Mouse (Mus musculus) kidney, postnatal 36 days (tissue): ENCODE data around the gene Ccdc155.

Experiments
- DNase-seq, 2 experiments: peaks; one replicate each; pipeline ENCODE4 v3.0.0; 2021 to 2022; ENCODE audit warnings: mixed read lengths in 2 of 2

Ccdc155 gene

DNA sequence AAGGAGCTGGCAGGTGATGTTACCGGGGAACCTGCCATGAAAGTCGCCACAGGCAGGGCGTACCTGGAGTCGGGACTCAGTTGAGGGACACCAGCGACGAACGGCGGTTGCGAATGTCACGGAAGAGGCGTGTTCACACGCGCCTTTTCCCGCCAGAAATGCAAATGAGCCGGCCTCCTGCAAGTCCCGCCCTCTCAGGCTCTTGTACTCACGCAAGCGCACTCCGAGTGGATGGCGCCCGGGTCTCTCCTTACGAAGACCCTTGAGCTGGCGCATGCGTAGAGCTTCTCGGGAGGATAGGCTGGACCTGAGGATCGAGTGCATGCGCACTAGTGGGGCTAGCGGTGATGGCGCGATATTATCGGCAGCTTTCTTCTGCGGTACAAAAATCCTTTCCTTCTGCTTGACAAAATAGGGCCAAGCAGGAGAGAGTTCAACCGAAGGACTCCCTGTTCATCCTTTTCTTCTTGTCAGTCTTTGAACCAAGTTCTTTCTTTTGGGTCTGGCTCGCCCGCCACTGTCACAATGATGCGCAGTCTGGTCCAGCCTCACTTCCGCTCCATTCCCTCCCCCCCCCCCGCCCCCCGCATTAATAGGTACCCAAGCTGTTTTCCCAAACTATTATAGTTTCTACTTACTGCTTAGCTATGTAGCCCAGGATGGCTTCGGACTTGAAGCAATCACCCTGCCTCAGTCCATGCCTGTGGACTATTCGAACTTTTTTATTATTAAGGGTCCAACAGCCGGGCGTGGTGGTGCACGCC is at the start of gene Ccdc155:
TSS of gene Ccdc155 (minus strand) at position 513 of the 764 bp plus-strand sequence.
- peak; percentile 91 for DNase-seq

DNA sequence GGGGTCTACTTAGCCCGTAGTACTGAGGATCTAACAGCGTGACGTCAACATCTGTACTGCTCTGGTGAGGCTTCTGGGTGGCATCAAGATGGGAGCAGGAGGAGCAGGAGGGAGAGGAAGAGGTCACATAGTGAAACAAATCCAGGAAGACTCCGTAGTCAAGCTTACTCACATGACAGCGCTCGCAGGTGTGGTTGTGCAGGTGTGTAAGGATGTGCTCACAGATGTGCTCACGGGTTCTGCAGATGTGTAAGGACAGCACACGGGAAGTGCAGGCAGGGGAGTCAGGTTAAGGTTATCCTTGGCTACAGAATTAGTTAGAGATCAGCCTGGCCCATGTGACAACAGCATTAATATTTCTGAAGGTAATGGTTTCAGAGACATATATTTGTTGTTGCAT is 49.1 kb upstream of the Ccdc155 start:
- no peak for DNase-seq

DNA sequence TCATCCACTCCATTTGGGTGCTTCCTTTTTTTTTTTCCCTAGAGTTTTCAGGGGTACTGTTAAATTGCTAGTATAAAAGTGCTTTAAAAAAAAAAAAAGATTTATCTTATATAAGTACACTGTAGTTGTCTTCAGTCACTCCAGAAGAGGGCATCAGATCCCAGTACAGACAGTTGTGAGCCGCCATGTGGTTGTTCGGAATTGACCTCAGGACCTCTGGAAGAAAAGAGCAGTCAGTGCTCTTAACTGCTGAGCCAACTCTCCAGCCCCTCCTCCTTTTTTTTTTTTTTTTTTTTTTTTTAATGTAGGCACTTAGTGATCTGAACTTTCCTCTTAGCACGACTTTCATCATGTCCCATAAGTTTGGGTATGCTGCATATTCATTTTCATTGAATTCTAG is 43.0 kb upstream of the Ccdc155 start:
- DNase-seq, result no peak

DNA sequence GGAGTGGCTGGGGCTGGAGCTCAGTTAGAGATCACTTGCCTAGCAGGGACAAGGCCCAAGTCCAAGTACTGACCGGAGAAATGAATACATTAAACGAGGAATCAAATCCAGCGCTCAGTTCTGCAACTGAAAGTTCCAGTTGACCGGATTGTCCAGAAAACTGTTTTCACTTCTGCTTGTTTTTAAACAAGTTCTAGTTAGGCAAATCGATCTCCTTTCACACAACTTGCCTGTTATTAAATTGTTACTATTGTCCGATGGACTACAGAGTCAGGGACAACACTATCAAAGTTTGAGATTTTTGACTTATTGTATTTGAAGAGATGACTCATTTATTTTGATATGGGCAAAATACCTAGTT is 36.7 kb upstream of the Ccdc155 start:
- no peak for DNase-seq

DNA sequence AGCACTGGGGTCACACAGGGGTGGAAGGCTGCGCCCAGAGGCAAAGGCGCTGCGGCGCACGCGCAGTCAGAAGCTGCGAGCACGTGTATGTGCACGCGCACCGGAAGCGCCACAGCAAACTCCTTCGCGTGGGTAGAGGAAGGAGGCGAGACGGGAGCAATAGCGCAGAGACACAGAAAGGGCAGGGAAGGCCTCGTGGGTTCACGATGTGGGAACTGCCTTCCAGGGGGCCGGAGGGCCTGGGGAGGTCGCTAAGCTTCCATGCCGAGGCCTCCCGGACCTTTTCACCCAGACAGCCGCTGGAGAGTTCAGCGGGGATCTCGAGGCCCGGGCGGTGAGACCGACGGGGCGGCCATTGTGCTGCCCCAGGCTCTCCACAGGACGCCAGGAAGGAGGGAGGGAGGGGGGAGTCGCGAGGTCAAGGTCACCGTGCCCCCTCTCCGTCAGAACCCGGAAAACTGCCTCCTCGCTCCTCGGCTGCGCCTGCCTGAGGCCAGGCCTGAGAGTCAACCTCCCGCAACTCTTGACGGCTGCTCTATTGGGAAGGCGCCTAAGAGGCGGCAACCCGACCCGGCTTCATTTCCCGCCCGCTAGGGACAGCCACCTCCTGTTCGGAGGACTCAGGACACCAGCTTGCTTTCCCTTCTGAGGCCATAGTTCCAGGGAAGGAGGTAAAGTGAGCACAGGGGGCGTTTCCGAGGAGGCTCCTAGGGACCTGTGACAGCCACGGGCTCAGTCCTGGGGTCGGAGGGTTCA is 36.1 kb upstream of the Ccdc155 start, which contains the start of gene Slc6a16:
TSS of gene Slc6a16 (plus strand) at position 453 of the 756 bp plus-strand sequence.
- peak; percentile 49 to 54 for DNase-seq

DNA sequence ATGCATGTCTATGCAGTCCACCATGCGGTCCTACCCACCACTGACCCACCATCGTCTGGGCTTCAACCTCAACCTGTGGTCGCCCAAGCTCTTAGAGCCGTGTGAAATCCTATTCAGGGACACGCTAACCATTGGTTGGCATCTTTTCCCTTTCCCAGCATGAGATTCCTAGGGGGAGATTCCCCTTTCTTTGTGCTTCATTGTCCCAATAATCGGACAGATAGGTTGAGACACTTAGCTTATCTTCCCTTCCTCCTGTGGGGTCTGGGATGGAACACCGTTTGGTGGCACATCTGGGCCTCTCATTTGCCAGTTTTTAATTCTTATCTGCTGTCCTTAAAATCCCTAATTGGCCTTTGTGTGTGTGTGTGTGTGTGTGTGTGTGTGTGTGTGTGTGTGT is 35.4 kb upstream of the Ccdc155 start:
- no peak for DNase-seq

DNA sequence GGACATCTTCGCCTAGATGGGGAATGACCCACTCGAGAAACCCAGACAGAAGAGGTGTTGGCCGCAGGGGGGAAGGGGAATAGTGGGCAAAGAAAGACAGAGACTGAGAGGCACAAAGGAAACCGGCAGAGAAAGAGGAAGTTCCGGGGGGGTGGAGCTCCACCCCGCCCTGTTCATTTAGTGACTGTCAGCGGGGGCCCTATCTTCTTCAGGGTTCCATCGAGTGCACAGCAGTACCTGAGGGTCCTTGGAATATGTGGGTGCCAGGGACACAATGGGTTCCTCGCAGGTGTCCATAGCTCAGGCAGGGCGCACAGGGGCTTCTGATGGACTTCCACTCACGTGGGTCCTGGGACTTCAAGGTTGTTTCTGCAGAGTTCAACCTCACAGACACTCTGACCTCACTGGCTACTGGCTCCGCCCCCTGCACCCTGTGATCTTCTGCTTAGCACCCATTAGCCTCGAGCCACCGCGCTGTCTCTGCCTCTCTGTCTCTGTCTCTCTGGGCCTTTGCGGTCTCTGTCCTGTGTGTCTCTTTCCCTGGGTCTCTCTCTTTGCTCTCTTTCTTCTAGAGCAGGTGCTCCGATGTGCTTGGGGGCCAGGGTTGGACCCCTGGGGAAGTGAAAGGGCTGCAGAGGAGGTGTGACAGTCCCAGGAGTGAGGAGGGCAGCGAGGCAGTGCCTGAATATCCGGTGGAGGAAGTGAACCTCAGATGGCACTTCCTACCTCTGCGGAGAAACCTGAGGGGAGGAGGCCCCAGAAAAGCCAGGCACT is 34.2 kb upstream of the Ccdc155 start, which contains the start of gene Cd37:
TSS of gene Cd37 (minus strand) at position 393 of the 774 bp plus-strand sequence.
- peak in 1 of 2 experiments; percentile 42 for DNase-seq

DNA sequence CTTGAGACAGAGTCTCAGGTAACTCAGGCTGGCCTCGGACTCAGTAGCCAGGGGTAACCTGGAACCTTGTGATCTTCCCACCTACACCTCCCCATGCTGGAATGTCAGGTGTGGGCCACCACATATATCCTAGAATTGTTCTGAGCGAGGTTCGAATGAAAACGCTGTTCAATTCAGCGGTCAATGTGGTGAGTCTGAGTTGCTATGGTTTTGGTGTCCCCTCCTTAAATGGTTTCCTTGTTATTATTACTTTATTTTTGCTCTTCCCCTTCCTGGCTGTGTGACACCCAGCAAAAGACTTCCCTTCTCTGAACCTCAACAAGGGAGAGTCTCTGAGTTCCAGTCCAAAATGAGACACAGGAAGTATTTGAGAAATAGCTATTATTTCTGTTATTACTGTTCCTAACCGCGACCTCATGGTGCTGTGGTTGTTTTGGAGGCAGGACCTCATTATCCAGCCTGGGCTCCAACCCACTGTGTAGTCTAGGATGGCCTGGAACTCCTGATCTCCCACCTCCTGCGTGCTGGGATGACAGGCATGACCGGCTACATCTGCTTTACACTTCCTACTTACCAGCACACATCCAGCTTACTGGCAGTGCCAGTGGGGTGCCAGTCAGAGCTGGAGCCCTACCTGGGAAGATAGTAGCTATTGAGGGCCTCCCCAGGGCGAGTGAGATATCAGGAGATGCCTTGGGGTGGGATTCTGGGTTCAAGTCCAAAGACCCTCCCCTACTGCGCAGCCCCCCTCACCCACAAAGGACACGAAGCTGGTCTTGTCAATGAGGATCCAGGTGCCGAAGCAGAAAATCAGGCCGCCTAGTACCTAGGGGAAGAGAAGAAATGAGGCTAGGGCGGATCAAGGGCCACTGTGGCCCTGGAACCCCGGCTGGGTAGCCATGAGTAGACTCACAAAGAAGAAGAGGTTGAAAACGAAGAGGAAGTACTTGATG is 33.3 kb upstream of the Ccdc155 start:
- no peak for DNase-seq

DNA sequence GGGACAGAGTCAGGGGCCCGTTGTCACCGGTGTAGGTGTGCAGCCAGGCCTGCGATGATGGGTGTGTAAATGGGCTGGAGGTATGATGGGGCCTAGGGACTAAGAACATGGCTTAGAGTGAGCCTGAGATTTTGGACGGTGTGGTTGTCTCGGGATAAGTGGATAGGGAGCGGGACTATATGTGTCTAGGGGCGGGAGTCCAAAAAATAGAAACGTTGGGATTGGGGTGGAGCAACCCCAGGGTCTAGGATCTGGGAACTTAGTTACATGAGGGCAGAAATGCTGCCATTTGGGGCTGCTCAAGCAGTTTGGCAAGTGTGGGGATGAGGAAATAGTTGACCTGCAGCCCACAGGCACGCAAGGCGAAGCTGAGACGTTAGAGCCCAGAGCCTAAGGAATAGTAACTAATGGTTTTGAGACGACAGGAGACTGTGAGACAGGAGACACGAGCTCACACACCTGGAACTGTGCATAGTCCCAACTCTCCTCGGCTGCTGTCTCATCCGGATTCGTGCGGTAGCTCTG is 31.0 kb upstream of the Ccdc155 start:
- no peak for DNase-seq

DNA sequence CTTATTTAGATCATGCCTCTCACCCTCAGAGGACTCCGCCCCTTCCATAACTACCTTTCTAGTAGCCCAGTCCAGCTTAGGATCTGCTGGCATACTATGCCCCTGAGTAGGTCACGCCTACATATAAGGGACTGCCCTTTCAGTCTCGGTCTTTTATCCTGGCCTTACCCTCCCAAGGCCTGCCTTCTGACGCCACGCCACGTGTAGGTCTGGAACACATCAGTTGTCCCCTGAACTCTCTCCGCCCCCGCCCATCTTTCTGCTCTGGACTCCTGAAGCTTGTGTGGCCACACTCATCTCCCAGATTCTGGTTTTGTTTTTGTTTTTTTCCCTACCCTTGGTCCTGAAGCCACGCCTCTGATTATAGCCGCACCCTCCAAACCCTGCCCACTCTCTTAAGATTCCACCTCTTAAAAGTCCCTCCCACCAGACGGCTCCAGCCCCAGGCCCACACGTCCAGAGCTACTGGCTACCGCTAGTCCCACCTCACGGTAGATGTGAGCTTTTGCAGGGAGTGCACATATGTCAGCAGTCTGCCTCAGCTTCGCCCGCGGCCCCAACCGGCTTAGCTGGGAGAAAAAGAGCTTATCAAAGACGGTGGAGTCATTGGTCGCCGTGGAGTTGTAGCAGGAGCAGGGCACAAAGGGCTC is 30.4 kb upstream of the Ccdc155 start:
- DNase-seq, result peak; percentile 41 to 42

DNA sequence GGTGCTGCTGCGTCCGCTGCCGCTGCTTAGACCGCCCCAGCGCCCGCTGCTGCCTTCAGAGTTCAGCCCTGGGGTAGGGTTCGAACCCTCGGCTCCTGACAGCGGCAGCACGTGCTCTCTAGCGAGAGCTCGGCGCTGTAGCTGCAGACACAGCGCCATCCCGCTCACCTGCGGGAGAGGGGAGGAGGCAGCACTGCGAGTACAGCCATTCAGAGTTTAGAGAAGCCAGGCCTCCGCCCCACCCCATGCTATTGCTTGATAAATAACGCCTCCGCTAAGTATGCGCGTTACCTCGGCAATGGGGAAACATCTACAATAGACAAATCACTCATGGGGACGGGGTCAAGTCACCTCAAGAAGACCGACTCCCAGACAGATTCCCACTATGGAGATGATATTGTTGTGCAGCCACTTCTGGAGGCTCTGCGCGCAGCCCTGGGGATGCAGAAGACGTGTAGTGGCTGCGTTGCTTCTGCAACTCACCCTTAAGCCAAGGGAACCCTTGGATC is 29.7 kb upstream of the Ccdc155 start:
- DNase-seq, result no peak

DNA sequence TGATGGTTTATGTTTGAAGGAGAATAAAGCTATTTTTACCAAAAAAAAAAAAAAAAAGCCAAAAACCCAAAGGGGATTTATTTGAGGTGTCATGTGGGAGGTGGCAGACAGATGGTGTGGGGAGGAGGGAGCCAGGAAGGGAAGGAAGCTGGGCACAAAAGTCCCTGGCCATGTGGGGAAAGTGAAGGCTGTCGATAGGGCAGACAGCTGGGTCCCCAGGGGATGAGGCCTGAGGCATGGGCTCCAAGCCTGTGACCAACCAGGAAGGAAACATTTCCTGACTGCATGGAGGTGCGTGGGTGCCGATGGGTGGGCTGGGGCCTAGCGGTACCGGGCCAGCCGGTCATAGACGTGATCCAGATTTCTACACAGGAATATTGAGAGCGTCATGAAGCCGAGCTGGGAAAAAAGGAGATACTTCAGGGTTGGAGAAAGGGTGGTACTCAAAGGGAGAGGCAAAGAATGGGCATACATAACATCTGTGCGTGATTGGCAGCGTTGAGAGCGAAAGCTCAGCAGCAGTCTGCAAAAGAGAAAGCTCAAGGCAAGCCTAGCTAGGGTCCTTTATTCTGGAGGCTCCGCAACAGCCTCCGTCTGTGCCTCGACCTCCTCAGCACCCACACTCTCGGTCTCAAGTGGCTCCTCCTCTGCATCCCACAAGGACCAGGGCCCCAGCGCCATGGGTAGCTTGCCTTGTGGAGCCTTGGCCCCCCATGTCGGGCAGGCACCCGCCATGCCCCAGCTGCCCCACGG is 29.1 kb upstream of the Ccdc155 start:
- DNase-seq, result peak in 1 of 2 experiments; percentile 23

DNA sequence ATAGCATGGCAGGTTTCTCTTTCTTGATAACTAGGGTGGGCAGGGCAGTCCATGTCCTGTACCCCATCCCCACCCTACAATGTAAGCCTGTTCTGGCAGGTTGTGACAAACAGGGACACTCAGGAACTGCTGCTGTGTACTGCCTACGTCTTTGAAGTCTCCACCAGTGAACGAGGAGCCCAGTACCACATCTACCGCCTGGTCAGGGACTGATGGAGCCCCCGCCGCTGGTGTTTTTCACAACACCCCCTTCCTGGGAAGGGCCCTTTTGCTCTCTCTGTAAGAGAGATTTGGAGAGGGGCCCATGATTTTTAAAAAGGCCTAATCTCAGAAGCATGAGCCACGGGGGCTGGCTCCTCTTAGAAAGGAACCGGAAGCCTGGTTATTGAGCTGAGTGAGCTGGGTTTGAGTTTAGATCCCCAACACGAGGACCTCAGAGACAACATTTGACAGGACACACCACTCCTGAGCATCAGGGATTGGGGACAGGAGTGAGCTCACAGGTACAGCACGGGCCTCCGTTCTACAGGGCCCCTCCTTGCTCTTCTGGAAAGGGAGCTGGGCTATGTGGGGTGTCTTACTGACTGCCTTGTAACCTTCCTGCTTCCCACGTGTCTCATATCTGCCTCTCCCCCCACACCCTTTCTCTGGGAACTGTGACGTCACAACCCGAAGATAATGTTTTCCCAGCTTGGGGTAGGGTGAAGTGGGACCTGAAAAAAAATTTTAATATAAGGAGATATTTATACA is 28.2 kb upstream of the Ccdc155 start:
- DNase-seq, result no peak

DNA sequence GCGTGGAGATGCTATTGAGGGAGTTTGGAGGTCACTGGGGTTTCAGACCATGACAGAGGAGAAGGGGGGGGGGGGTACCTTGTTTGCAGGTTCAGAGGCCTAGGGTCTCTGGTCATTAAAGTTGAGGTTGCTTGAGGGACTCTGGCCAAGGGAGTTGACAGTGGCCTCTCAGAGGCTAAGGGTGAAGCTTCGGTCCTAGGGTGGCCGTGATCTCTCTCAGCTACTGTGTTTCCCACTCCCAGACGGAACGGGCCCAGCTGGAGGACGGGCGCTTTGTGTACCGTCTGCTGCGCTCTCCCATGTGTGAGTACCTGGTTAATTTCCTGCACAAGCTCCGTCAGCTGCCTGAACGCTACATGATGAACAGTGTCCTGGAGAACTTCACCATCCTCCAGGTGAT is 27.2 kb upstream of the Ccdc155 start:
- no peak for DNase-seq

DNA sequence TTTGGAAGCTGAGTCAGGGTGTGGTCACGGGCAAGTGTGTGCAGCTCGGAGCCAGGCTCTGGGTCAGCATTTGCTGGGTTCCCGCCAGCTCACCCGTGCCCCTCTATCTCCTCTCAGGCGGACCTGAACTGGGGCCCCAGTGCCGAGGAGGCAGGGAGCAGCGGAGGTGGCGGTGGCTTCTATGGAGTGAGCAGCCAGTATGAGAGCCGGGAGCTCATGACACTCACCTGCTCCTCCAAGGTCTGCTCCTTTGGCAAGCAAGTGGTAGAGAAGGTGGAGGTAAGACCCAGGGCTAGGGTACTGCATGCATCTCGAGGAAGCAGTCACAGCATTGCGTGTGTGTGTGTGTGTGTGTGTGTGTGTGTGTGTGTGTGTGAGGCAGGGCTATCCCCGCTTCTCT is 26.5 kb upstream of the Ccdc155 start:
- DNase-seq, result no peak

DNA sequence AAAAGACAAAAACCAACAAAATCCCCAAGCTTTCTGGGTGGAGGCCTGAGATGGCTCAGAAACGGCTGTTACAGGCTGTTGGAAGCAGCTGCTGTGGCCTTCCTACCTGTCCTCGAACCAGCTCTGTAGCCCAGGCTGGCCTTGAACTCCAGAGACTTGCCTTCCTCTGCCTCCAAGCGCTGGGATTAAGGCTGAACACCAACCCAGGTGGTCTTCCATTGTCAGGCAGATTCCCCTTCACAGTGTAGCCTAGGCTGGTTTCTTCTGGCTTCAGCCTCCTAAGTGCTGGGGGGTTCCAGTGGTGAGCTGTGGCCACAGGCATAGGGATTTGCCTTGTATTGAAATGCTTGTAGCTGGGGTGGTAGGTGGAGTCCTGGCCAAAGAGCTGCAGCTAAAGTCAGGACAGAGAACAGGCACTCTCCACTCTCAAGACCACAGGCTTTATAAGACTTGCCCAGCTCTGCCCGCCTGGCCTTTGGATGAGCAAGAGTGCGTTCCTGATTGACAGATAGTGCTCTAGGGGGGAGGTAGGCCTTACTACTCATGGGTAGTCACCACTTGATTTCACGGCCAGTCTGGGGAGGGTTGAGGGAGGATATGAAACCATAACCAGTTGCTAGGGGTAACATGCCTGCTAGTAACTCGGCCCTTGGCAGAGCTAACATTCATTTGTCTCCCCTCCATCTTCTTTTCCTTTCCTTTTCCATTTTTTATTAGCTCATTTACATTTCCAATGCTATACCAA is 24.9 kb upstream of the Ccdc155 start:
- DNase-seq, result no peak

DNA sequence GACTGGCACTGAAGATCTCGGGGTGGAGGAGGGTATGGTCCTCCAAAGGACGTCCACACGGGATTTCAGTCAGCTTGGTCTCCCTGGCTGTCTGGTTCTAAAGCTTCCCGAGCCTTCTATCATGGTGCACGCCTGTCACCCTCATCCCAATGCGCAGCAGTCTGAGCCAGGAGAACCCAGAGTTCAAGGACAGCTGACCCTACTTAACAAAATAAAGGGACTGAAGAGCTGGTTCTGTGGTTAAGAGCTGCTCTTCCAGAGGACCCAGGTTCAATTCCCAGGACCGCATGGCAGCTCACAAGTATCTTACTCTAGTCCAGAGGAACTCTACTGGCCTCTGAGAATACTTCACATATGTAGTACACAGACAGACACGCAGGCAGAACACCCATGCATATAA is 24.4 kb upstream of the Ccdc155 start:
- DNase-seq, result no peak

DNA sequence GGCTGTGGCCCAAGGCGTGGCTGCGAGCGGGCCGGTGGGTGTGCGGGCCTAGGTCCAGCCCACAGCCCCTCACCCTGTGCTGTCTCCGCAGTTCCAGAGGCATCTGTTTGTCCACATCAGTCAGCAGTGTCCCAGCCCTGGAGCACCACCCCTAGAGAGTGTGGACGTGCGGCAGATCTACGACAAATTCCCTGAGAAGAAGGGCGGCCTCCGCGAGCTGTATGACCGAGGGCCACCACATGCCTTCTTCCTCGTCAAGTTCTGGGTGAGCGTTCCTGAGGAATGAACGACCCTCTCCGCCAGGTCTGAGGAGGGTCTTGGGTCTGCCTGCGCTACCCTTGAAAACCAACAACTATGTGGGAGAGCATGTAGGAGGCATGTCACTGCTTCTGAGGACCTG is 23.9 kb upstream of the Ccdc155 start:
- DNase-seq, result no peak

DNA sequence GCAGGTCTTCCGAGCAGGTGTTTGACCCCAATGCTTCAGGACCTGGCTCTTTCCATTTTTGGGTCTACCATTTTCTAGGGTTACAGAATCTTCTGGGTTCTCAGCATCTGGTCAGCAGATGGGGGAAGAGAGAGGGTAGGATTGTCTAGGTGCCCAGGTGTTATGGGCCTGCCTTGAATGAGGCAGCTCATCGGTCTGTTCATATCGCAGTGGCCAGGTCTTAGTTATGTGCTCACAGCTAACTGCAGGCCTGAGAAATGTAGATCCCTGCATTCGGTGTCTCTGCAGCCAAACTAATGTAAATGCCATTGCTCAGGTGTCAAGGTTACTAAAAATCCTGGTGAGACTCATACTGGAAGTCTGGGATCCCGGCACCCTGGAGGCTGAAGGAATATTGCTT is 21.7 kb upstream of the Ccdc155 start:
- DNase-seq, result no peak
